Mouse (Mus musculus) spleen, postnatal 36 days (tissue): ENCODE measurements around the gene Cadm2.

ENCODE experiments used
- DNase-seq, 2 experiments: peaks; one replicate each; pipeline ENCODE4 v3.0.0; 2022; ENCODE audit warnings: low spot score in 2 of 2, mixed read lengths in 1 of 2

Gene Cadm2

DNA sequence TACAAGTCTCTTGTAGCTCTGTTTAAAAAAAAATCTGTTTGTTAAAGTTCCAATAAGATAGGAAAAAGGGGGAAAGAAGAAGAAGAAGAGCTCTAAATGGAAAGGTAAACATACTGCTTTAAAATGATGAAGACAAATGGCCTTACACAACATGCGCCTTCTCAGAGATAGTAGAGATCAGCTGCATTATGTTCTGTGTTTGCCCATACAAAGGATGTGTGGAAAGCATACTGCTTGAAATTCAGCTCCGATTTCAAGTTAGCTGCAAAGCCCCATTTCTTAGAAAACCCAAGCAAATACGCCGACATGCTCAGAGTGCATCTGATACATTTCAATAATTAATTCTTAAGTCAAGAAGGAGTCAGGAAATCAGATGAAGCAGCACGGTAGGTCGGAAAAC is 684.4 kb downstream of the Cadm2 start:
- DNase-seq, result no peak

DNA sequence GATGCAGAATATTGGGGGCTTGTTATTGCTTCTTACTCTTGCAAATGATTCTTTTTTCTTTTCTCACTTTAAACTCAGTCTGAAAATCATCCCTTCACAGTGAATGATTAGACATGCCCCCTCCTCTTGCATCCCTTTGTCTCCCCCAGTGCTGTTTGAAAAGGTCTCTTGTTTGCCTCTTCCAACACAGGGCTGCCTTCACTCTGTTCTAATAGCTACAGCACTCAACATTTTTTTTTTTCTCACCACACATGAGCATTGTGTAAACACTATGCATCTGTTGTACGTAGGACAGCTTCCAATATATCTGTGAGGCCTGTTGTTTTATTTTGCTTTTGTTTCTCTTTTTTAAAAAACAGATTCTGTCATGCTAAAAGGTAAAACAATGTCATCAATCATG is 695.2 kb downstream of the Cadm2 start:
- DNase-seq, result no peak

DNA sequence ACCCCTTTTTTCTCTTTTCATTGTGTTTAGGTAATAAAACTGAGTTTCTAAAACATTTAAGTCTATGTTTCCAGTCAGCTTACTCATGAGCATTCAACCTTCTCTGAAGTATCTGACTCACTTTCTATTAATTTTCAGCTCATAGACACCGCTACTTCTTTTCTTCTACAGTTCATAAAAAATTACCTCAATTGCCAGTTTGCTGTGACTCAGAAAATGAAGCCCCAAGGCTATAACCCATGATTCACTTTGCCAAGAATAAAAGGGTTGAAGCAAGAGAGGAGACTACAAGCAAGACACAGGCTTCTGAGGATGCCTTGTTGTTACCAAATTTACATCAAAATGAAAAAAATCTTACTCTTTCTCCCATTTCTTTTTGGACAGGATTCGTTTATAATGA is 698.0 kb downstream of the Cadm2 start:
- no peak for DNase-seq

DNA sequence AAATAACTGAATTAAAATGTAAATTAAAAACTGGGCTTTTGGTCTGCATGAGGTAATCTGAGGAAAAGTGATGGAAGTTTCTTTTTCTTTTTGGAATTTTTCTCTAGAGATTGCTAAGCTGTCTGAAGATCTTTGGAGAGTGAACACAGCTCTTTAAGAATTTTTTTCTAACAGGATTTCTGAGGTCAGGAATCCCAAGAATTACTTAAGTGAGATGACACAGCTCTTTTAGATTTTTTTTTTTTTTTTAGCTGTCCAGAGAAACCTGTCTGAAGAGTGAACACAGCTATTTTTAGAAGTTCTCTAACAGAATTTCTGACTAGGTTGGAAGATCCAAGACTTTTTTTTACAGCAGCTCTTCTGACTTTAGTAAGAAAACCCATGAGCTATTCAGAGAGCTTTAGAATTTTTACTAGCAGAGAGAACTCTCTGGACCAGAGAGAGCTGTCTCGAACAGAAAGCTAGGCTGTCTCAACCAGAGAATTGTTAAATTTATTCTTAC is 699.2 kb downstream of the Cadm2 start:
- no peak for DNase-seq

DNA sequence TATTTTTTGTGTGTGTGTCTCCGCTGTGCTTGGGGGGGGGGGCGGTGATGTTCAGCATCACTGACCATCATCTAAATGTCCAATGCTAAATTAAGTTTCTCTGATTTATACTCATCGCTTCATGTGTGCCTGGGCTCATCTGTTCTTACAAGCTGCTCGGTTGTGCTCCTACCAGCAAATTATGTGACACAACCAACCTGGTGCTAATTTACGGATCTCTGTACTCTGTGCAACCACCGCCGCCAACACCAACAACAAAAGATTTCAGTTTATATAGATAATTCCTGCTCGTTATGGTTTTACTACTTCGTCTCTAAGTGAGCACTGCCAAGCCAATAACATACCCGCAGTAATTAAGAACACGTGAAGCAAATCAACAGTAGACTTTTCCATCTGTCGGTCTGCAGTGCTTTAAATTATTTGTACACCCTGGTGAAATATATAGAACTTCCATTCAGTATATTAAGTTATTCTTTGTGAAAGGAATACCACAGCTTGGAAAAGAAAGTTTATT is 700.8 kb downstream of the Cadm2 start:
- no peak for DNase-seq

DNA sequence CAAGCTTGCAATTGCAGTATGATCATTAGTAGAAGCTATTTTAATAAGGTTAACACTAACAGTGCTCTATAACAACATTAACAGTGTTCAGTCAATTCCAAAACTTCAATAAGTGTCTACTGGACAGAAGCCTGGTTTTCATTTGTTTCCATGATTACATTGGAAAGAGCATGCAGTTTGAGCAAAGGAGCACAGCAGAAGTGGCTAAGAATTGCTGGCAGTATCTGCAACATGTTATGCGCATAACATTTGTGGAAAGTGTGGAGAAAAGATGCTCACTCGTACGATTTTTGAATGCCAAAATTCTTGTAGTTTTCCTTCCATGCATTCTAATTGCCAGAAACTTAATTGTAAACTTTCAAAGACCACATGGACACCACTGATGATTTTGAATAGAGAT is 718.9 kb downstream of the Cadm2 start:
- DNase-seq, result no peak

DNA sequence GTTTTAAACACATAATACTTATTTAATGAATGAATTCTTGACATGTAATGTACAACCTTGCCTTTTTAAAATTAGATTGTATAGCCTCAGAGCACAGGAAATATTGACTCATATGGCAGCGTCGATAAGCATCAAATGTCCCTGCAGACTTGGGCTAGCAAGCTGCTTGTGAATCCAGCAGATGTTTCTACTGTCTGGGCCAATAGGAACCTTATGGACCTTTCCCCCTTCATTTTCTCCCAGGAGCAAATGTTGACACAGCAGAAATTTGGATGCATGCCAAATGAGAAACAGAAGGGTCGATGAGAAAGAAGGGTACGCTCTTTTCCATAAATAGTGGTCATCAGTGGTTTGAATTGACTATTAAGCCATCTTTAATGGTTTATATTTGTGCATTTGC is 720.0 kb downstream of the Cadm2 start:
- DNase-seq, result no peak

DNA sequence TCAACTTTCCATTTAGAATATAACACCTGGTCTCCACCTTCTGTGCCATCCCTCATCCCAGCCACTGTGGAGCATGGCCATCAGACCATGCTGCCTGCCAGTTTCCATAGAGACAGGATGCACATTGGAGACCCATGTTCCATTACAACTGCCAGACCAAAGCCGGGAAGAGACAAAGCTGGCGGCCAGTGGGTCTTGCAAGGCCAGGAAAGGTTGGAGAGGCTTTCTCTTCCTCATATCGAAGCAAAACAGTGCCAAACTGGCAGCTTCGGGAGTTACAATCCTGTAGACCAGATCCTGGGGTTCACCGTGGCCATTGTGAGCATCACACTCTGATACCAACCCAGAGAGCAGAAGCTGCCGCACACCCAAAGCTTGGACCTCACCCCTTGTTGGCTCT is 728.3 kb downstream of the Cadm2 start:
- no peak for DNase-seq

DNA sequence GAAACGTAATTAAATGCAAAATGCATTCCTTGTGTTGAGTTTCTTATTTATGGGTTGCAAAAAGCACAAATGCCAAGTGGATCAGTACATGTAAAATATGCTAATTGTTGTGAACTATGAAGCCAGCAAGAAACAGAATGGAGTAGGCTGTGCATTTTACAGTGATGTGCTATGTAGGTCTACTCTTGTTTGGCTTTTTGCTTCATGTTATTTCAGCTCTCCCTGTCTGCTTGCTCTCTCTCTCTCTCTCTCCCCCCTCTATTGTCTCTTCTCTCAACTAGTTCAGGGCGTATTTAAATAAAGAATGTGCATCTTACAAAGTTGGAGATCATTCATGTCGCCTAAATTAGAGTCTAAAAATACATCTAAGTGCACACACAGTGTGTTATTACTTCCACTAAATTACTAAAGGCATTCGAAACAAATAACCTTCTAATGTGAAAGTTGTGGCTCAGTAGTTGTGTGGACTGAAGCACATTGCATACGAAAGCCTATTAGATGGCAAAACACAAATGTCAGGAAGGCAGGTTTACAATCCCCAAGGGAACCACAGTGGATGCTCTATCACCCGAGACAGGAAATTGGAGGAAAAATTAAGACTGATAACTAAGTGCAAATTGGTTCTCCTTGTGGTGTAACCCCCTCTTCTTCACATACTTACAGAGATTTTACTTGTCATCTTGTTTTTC is 729.0 kb downstream of the Cadm2 start:
- DNase-seq, result no peak

DNA sequence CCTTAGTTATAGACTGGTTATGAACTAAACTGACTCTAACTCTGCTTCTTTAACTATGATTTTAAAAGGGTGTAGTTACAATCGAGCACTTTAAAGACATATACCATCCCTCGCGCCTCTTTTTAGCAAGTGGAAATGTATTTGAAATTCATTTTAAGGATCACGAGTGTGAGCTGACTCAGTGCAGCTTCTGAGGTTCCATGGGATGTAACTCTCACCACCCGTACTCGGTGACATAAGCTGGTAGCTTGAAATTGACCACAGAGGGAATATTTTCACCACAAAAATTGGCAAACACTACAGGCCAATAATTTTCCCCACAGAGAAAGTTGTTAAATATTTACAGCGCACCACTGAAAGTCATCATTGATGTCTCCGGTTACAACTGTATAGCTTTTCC is 730.8 kb downstream of the Cadm2 start:
- DNase-seq, result no peak

DNA sequence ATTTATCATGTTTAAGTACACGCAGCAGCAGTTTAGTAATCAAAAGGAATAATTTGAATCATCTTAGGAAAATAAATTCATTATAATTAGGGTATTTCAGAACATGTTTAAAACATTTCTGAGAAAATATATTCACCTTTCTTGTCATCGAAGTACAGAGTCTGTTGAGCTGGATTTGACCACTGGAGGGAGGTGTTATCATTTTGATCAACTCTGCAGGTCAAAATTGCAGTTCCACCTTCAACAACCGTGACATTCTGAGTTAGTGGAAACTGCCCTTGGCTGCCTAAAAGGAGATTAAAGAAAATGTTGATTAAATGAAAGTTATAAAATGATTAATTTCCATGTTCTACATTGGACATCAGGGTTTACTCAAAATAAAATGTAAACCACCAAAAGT is 738.1 kb downstream of the Cadm2 start:
- no peak for DNase-seq

DNA sequence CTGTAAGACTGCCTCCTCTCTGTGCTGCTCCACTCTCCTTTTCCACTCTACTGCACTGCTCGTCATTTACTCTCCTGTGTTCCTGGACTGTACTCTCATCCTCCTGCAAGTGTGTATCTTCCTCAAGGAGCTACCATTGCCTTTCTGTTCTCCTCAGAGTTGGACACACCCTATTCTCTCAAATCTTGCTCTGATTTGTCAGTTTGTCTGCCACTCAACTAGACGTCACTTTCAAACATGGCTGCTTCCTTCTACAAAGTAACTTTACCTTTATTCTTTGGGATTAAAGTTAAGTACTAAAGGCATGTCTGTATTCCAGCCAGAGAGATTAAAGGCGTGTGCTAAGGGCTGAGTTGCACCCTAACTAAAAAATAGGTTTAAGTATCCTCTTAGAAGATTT is 749.5 kb downstream of the Cadm2 start:
- no peak for DNase-seq

DNA sequence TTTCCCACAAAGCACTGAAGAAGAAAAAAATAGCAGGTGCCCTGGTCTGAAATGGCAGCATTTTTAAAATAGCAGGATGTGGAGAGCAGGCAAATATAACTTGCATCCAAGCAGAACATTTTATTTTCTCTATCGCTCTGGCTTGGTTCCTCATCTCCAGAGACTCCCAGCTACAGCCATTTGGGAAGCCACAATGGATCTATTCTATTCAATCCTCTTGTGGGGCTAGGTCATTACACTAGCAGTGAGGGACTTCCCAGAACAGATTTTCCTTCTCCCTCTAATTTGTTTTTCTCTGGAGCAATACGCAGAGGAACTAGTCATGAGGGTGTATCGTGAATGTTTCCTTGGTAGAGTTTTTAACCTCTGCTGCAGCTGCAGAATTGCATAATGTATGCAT is 769.7 kb downstream of the Cadm2 start:
- DNase-seq, result no peak

DNA sequence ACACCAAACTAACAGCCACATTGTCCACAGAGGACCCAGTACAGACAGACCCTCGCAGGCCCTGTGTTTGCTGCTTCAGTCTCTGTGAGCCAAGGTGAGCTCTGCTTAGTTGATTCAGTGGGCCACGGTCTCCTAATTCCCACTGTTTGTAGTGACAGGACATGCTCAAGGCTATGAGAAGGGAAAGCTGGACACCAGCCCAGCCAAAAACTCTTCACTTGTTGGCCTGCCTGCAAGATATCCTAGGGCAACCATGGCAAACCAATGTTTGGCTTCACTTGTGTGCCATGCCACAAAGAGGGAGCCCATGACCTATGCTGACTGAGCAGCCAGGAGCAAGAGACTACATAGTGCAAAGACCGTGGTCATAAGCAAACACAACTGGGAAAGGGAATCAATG is 795.8 kb downstream of the Cadm2 start:
- DNase-seq, result no peak

DNA sequence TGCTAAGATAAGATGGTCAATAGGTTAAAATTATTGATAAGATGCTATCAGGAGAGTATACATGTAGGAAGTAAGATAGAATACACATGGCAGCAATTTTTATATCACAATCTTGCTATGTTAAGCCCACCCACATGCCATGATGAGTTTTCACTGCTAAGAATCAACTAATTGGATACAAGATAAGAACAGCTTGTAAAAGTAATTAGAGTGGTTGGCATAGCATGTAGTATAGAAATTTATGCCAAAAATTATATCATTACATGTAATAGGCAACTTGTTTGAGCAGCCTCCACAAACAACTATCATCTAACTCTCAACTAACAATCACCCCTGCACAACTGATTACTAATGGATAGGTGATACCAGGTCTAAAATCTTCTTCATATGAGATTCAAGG is 809.2 kb downstream of the Cadm2 start:
- DNase-seq, result no peak

DNA sequence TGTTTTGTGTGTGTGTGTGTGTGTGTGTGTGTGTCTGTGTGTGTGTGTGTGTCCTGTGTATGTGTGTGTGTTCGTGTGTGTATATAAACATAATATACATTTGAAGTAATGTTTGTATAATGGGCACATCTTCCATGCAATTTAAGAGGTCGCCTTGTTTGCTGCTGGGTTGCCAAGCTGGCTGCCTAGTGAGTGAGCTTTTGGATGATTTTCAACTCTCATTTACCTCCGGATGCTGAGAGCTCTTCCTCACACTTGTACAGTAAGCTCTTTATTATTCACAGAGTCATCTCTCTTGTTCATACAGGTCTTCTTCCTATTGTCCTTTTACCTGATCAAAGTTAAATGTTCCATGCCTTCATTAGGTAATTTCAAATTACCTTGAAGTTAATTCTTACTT is 822.5 kb downstream of the Cadm2 start:
- DNase-seq, result no peak

DNA sequence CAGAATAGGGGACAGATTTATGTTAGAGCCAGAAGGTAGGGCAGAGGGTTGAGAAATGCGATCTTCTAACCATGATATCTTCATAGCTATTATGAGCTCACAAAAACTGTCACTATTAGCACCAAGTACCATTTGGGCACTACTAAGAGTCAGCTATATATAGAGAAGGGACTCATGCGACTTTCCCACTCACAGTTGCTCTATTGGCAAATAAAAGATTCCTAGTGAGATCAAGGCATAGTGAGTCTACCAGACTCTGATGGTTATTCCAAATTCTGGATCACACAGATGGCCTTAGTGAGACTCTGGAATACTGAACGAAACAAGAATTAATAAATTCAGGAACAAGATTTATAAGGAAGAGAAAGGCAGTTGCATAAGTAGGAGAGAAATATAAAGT is 827.6 kb downstream of the Cadm2 start:
- DNase-seq, result no peak

DNA sequence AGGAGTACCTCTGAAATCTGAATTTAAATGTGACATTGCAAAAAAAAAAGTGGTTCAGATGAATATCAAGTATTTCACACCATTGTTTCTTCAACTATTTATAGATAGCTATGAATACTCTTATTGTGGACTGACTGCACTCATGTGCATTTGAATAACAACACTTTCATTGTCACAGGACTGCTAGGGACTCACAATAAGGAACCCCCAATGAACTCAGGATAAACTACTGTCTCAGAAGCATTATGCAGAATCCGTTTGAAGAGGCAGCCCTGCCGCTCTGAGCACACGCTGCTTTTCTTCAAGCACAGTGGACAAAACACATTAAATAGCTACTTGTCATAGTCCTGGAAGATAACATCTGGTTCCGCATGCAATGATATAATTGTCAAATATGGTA is 848.8 kb downstream of the Cadm2 start:
- DNase-seq, result no peak

DNA sequence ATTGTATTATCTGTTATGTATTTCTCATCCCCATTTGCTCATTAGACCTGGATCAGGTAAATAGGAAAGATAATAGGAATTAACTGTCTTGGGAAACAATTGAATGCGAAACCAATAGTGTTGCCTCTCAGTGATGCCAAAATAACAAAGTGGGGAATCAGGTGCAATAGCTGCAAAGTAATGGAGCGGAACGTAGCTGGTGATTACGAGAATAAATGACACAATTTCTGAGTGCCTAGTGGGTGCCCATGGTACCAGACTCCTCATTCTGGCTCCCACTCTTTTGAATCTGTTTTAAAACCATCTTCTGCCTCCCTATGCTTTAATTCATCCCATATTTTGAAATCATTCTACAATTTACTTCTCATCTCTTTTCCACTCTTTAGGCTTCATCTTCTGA is 851.2 kb downstream of the Cadm2 start:
- DNase-seq, result no peak

DNA sequence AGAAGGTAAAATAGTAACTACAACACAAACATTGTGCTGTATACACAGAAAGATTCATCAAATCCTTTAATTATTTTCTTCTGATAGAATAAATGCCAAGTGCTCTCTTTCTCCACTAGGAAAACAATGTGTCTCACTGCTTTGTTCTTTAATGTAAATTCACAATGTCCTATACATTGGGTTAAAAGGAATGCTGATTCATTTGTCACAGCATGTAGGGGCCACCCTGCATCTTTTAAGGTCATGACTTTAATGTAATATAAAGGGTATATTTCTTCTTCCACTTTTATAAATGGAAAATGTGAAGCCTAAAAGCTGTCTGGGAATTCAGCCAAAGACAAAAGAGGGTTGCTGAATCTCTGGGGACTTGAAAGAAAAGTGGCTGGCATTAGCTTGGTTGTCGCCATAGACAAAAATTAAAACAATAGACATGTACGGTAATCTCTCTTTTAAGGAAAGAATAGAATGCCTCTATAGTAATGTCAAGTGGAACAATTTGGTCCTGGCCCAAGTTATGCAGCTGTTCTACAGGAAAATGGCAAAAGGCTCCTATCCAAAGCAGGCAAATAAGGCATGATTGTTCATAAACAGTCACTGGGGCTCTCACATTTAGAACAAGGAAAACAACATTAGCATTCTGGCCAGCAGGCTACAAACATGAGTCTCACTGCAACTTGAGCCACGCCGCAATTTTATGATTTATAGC is 851.9 kb downstream of the Cadm2 start:
- no peak for DNase-seq

DNA sequence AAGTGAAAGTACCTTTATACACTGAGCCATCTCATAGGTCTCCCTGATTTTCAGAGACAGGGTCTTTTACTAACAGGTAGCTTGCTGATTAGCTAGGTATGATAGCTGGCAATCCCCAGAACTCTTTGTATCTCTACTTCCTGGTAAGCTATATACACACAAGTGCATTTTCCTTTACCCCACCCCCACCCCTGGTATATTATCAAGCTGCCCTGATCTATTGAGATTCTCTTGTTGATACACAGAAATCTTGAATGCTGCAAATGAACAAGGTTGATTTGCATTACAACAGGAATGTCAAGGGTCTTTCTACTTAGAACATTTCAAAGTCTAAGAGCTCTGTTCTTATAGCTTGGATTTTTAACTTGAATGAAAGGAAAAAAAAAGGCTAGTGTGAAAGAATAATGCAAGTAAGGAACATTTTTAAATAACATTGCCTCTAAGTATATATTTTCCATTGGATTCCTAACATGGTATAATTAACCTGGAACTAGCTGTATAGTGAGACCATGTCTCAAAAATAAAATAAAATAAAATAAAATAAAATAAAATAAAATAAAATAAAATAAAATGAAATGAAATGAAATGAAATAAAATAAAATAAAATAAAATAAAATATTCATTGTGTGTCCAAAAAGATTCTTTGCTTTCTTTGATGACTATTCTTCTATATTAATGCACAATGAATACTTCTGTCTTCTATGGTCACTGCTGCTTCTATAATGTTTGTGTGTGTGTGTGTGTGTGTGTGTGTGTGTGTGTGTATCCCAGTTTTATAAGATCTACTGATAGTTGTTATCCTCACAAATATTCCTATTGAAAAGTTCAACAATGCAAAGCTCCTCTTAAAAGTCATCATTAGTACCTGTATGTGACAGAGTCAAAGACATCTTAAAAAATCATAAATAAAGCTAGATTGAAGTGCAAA is 858.9 kb downstream of the Cadm2 start:
- DNase-seq, result no peak

DNA sequence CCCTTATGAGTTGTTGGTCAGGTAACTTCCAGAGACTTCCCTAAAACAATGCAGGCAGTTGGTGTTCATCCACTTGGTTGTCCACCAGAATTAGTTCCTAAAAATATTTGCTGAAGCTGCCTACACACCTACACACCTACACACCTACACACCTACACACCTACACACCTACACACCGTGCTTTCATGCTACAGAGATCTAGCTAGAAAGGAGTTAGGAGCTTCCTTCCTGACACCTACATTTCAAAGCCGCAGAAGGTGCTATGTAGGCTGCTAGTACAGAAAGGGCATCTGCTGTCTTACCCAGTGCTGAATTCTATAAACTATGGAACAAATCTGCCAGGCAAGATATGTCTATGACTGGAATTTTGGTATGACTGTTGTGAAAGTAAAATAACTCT is 872.2 kb downstream of the Cadm2 start:
- no peak for DNase-seq
